Mouse (Mus musculus): Measurements from ENCODE around the gene Tex2. TPM values are rescaled to one million over a fixed set of nuclear protein-coding genes. Genes with fewer than 3 reads are reported as not detected.
A peak's percentile ranks its signal among the peaks of the same experiment; 100 is the strongest.

The Tex2 gene
- total RNA-seq, 2 experiments from 2014 or later = 116 to 117 TPM

DNA sequence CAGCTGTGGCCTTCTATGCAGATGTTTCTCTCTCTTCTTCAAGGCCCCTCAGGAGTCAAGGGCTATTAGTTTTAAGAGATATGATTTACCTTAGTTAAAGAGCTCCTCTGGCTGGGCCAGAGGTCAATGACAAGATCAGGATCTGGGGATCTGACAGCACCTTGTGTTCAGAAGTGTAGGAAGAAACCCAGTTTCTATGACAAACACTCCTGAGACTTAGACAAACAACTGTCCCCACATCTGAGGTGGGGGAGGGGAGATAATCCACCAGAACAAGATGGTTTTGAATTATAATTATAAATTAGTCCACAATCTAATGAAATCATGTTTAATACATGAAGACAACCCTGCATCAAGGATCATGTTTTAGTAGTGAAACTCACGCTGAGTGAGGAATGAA lies 134.5 kb downstream of the Tex2 start:
- no peak for DNase-seq (ENCODE audit: low spot score in 2 of 2)
- intact Hi-C loops (cut with DNase I) = no loop called here

DNA sequence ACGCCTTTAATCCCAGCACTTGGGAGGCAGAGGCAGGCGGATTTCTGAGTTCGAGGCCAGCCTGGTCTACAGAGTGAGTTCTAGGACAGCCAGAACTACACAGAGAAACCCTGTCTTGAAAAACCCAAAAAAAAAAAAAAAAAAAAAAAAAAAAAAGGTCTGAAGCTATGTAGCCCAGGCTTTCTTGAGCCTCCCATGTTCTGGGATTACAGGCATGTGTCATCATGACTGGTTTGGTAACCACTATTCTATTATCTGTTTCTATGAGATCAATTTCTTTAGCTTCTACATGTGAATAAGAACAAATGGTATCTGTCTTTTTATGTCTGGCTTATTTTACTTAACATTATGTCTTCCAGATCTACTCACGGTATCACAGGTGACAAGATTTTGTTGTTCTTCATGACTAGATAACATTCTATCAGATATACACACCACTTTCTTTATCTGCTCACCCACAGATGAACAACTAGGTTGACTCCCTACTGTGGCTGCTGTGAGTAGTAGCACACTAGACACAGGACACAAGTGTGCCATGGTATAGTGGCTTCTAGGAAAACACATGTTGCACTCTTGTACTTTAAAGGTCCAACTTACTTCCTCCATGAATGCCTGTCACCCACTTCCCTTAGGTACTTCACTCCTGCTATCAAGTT lies 135.6 kb downstream of the Tex2 start:
- intact Hi-C loops (cut with DNase I) = no loop called here
- DNase-seq (ENCODE audit: low spot score in 2 of 2) = no peak

DNA sequence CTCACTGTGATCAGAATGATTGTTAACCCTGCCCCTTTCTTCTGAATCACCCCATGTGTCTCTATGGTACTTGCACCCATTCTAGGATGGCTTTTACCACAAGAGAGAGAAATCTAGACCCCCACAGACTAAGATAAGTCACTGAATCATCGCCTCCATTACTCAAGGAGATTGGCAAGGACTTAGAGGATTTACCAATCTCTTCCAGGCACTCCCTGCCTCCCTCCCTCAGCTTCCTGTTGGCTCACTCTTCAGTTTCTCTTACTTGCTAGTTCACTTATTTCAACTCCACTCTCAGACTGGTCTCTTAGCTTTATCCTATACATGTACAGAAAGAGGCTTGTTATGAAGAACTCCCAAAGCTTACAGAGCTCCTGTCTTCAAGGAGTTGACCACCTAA lies 137.9 kb downstream of the Tex2 start:
- intact Hi-C loops (cut with DNase I) = no loop called here
- no peak for DNase-seq (ENCODE audit: low spot score in 2 of 2)

DNA sequence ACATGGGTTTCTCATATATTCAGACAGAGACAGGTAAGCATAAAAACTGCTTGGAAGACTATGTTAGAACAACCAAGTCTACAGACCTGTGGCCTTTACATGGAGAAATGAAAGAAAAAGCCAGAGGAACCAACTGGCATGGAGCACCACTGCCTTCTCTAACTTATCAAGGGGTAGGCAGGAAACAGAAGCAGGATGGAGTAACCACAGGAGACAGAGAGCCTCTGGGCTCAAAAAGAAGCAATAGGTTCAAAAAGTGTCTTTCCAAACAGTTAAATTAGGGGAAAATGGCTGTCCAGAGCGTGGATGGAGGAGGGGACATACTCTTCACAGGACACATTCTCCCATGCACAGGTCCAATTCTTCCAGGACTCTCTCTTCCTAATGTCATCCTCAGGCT lies 141.6 kb downstream of the Tex2 start:
- DNase-seq (ENCODE audit: low spot score in 2 of 2) = no peak
- intact Hi-C loops (cut with DNase I) = no loop called here

- intact Hi-C loops (cut with DNase I) = no loop called here
- no peak for DNase-seq (ENCODE audit: low spot score in 2 of 2)
Observed at GRCm38 (mm10) chr11:106468509-106468908, 144.7 kb downstream of the Tex2 start.

GRCm38 (mm10) chr11:106465932-106466331 lies 147.3 kb downstream of the Tex2 start:
- DNase-seq (ENCODE audit: low spot score in 2 of 2) = no peak

DNA sequence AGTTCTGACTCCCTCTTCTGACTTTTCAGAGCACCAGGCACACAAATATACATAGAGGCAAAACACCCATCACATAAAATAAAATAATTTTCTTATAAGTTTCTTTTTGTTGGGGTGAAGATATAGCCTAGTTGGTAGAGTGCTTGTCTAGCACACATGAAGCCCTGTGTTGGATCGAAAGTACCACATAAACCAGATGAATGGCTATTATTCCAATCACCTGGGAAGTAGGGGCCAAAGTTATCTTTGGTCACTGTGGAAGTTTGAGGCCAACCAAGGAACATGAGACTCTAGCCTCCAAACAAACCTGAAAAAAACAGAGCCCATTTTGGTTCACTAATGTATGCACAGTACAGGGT lies 147.7 kb downstream of the Tex2 start:
- no peak for DNase-seq (ENCODE audit: low spot score in 2 of 2)
- intact Hi-C loops (cut with DNase I) = no loop called here

More at GRCm38 (mm10) chr11:106465932-106466331, 147.3 kb downstream of the Tex2 start:
- intact Hi-C loops (cut with DNase I) = no loop called here

GRCm38 (mm10) chr11:106464681-106465544 lies 148.3 kb downstream of the Tex2 start:
- peak in 1 of 2 experiments; percentile 23 for DNase-seq (ENCODE audit: low spot score in 2 of 2)
- intact Hi-C loops (cut with DNase I) = no loop called here

DNA sequence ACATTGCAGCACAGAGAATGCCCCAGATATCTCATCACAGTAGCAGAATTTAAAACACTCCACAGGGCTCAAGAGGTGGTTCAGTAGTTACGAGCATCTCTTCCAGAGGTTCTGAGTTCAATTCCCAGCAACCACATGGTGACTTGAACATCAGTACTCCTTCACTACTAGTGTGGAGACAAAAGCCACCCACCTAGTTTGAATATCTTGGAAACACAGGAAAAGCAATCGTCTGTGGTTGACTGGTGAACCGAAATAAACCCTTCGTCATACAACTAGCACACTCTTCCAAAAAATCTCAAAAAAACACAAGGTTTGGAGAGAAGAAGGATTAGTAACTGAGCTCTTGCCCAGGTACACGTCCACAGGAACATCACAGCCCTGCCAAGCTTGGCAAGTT lies 149.4 kb downstream of the Tex2 start:
- intact Hi-C loops (cut with DNase I) = no loop called here
- DNase-seq (ENCODE audit: low spot score in 2 of 2) = peak in 1 of 2 experiments; percentile 41

DNA sequence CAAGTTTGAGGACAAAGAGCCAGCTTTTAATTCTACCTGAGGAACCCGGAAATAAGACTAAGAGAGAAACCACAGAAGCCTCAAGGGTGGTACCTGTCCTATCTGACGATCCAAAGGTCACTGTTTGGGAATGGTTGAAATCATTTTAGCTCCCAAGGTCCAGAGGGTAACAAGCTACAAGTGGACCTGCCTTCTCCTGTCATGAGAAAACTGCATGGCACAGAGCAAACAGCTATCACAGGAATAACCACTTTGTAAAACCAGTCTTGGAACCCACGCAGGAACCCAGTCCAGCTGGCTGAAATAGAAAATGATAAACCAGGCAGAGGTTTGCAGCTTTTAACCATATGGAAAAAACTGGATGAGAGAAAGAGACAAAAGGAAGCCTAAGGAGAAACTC lies 150.9 kb downstream of the Tex2 start:
- intact Hi-C loops (cut with DNase I) = no loop called here
- DNase-seq (ENCODE audit: low spot score in 2 of 2) = peak; percentile 11 to 70

DNA sequence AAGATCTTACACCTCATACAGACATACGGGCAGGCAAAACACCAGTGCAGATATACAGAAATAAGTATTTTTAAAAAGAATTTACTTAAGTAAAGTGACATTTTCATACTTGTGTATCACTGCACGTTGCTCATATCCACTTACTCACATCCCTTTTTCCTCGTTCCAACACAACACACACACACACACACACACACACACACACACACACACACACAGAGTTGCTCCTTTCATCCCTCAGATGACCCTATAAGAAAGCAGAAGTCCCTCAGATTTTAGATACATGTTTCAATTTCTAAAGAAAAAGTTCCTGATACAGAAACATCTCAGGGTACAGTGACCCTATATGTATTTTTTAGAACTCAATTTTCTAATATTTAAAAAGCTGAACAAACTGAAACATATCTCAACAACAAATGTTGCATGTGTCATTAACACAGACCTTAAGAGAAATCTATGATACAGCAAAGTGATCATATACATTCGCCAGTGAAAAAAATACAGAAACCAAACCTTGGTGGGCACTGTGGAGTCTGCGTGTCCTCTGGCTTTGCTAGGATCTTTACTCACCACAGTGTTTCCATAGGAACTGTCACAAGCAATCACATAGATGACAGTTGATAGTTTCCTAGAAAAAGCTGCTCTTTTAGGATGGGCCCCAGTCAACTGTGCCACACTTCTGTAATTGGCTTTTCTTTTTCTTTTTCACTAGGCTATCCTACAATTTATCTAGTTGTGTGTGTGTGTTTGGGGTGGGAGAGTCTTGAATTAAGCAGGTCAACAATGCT lies 151.9 kb downstream of the Tex2 start:
- DNase-seq (ENCODE audit: low spot score in 2 of 2) = no peak
- intact Hi-C loops (cut with DNase I) = no loop called here

DNA sequence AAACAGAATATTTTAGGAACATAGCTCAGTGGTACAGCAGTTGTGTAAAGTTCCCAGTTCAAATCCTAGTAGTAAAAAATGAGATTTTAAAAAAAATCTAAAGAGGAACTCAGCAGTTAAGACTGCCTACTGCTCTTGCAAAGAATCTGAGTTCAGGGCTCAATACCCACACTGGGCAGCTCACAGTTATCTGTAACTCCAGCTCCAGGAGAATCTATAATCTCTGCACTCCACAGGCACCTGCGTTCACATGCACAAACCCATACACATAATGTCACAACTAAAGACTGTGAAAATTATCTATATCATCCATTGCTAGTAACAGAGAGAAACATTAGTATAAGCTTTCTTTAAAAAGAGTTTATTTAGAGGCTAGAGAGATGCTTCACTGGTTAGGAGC lies 152.6 kb downstream of the Tex2 start:
- no peak for DNase-seq (ENCODE audit: low spot score in 2 of 2)
- intact Hi-C loops (cut with DNase I) = no loop called here

DNA sequence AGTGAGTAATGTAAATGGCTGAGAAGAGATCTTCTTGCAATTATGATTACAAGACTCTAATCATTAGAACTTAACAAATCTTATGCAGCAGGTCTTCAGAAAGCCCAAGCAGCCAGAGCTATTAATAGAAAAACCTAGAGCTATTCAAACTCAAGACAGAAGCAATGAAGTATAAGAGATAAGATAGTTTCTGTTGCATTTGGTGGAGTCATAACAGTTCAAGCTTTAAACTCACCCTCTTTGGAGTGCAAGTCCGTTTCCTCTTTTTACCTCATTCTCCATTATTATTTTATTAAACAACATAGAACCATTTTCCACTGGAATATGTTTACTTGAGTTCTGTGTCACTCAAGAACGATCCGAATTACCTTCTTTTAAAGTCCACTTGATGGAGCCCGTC lies 154.7 kb downstream of the Tex2 start:
- intact Hi-C loops (cut with DNase I) = no loop called here
- no peak for DNase-seq (ENCODE audit: low spot score in 2 of 2)

Other genes with a start within 250 kb of the Tex2 start
- gene Prr29, start 248.0 kb downstream of the Tex2 start, total RNA-seq (2021) = not detected
- gene Icam2, start 225.3 kb downstream of the Tex2 start, total RNA-seq (2021) = 1 to 10 TPM; 2.6 to 3.7 TPM
- gene Ern1, start 125.6 kb downstream of the Tex2 start, total RNA-seq (2021) = 1 to 10 TPM; 8.4 to 9.8 TPM
- 10 to 100 TPM; 16.2 to 18.0 TPM for gene Pecam1, start 137.2 kb upstream of the Tex2 start, total RNA-seq (2021)
- not detected for gene Milr1, start 137.8 kb upstream of the Tex2 start, total RNA-seq (2021)
- gene Polg2, start 166.1 kb upstream of the Tex2 start, total RNA-seq (2021) = 1 to 10 TPM; 2.8 to 4.4 TPM
- 100 to 1,000 TPM; 633 to 643 TPM for gene Ddx5, start 175.8 kb upstream of the Tex2 start, total RNA-seq (2021)
- gene Cep95, start 175.8 kb upstream of the Tex2 start, total RNA-seq (2021) = 10 to 100 TPM; 11.1 to 11.3 TPM